Mouse (Mus musculus): ENCODE measurements around the gene Fam168a.
"Not testable (repeated sequence)": the region's sequence is repeated elsewhere in the genome, so short reads cannot be mapped to it uniquely, and the experiment has no call there.

Fam168a gene

DNA sequence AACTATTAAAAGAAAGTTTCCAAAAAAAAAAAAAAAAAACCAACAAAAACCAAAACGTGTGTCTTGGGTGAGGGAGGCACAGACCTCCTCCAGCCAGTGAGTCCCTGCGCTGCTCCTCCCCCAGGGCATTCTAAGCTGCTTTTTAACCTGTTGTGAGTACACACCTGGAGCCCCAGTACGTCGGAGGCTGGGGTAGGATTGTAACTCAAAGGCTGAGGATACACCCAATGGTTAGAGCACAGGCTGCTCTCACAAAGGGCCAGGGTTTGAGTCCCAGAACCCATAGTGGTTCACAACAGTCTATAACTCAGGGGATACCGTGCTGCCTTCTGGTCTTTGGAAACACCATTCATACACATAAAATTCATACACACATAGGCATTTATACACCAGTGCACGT is 135.2 kb downstream of the Fam168a start:
- no peak for DNase-seq (ENCODE audit: low spot score in 2 of 2)

DNA sequence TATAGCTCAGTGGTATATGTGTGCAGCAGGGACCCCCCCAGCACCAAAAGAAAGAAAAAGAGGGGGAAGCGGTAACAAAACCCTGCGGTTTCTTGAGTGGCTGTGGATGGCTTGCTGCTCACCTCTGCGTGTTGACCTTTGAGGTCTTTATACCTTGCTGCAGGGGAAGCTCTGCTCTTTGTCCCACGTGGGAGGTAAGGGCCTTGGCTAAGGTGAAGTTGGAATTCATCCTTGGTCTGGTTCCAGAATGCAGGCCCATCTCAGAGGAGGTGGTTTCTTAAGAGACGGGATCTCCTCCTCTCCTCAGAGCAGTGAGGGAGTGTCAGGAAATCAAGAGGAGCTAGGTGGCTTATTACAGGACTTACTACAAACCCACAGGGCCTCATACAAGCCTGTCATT is 135.7 kb downstream of the Fam168a start:
- DNase-seq (ENCODE audit: low spot score in 2 of 2) = no peak

DNA sequence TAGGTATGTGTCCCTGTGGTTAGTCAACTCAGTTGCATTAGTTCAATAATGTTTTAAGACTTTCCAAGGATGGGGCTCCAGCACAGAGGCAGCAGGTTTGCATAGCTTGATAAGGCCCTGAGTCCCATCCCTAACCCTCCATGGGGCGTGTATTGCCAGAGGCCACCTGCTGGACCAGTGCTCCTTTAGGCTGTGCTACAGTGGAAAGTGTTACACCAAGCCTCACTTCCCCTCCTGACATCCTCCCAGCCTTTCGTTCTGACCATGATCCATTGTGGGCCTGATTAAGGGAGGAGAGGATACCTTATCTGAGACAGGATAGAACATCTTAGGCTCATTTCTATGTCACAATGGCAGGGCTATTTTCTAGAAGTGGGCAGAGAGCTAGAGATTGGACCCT is 137.4 kb downstream of the Fam168a start:
- DNase-seq (ENCODE audit: low spot score in 2 of 2) = no peak

- DNase-seq (ENCODE audit: low spot score in 2 of 2) = no peak
Observed at GRCm38 (mm10) chr7:100844385-100845025, 138.1 kb downstream of the Fam168a start.

DNA sequence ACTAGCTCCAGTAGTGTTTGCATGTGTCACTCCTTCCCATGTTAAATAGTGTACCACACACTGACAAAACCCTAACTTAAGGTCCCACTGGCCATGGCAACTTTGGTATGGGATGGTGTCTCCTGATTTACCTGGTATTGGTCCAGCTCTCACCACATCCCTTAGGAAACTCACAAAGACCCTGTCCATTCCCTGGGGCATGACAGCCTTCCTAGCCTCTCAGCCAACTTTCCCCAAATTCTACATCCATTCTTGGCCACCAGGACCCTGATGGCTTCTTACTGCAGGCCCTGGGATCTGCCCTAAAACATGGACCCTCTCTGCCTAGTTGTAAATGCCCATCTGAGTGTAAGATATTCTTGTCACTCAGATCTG is 138.6 kb downstream of the Fam168a start:
- no peak for DNase-seq (ENCODE audit: low spot score in 2 of 2)

DNA sequence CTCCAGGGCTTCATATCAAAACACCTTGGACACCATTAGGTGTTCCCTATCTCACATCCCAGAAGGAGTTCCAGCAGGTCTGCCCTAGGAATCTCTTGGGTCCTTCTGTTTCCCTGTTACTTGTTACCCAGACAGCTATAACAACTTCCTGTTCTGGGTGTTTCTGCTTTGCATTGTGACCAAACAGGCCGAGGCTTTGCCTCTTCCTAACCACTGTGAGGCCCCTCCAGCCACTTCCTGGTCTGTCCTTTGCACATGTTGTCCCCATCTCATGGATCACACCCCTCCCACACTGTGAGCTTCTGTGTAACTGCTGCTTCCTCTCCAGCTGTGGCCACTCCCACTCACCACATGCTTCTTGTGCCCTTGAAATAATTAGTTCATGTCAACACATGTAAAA is 139.0 kb downstream of the Fam168a start:
- peak; percentile 75 to 86 for DNase-seq (ENCODE audit: low spot score in 2 of 2)

DNA sequence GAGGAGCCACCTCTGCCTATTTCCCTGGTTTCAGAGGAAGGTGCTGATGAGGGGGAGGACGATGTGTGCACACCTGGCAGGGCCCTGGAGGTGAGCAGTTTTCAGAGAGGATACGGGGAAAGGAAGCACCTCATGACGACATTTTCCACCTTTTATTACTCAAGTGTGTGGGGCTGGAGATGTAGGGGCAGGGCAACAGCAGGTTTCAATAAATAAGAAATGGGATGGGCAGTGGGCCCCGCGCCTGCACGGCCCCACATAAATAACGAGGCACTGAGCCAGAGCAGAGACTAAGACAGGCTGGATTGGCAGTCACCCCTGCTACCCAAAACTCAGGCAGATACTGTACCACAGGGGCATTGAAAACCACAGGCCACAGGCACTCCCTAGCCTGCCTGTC is 139.6 kb downstream of the Fam168a start:
- DNase-seq (ENCODE audit: low spot score in 2 of 2) = not testable (repeated sequence)

DNA sequence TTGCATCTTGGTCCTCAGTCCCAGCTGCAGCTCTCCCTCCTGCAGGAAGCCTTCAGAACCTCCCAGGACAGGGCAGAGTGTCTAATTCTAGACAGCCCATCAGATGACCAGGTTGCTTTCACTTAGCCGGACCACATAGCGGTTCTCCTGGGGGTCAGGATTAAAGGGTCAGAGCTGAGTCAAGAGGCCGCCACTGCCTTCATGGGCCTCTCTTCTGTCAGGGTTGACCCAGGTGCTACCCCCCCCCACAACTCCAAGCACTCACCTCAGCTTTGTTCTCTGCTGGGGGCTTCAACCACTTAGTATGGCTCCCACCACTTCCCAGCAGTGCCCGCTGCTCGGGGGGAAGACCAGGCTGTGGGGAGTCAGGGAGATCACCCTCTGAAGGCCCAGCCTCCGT is 140.7 kb downstream of the Fam168a start:
- no peak for DNase-seq (ENCODE audit: low spot score in 2 of 2)

DNA sequence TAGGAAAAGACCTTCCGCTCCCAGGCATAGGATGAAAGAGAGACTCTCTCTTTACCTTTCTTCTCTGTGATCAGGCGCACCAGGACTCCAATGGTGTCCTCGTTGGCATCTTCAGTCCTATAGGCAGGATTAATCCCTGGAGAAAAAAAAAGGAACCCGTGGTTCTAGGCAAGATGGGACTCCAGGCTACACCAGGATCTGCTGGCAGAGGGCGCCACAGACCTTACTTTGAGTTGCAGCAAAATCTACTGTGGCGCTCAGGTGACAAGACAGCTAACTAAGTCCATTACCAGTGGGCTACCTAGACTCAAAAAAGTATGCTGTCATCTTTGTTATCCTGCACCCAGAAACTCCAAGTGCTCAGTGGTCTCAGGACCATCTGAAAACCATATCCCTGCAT is 142.3 kb downstream of the Fam168a start:
- DNase-seq (ENCODE audit: low spot score in 2 of 2) = peak; percentile 45 to 69

DNA sequence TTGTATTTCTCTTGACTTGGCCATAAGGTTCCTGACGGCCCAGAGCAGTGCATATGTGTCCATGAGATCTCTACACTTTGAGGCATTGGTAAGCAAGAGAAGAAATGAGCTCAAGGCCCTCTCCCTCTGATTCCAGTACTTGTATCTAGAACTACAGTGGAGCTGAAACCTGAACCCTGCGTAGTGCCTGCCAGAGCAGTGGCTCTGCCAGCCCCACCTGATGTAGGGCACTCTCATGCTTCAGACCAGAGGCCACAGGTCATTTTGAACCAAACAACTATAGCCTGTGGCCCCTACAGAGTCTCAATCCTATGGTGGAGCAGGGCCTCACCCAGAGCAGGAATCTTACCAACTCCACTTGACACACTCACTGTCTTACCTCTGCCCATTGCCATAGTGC is 143.1 kb downstream of the Fam168a start:
- DNase-seq (ENCODE audit: low spot score in 2 of 2) = no peak

DNA sequence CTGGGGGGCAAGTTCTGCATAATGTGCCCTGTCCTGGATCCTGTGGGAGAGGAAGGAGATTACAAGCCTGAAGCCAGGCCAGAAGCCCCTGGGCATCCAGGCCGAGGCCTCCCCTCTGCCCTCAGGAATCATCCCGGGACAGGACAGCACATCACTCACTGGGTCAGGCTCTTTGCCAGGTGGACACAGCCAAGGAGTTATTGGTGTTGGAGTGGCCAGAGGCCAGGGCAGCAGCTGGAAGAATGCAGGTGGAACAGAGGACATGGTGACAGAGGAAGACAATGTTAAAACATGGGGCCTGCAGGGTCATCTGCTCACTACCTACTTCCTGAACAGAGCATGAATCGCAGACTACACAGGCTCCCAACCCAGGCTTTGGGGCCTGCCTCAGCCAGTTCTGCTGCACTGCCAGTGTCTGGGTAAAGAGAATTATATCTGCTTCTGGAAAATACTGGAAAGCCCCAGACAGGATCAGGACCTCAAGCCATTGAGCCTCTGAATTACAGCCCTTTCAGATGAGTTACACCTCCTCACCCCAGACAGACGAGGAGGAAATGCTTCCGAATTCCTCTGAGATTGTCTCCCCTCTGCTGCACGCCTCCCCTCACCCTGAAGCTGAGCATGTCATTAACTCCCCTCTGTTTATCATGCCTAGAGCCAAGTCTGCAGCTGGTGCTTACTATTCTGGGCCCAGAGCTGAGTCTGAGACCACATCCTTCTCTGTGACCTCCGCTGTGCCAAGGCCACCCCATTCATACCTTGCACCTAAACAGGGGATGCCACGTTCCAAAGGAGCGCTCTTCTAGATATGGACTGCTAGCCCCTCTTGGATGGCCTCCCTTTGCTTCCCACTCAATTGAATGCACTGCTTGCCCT is 145.3 kb downstream of the Fam168a start:
- no peak for DNase-seq (ENCODE audit: low spot score in 2 of 2)

DNA sequence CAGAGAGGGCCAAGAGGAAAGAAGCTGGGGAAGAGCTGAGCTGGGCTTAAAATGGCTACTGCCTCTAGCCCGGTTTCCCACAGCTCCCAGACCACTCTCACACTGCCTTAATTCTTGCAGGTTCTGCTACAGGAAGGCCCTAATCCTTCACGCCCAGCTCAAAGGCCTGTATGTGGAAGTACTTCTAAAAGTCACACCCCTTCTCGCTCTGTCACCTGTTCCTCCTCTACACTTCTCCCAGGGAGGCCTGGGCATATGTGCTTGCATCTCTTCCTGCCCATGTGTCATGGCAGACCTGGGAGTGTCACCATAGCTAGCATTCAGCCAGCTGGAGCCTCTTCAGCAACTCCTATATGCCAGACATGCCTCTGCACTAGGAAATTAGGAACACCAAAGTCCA is 147.0 kb downstream of the Fam168a start:
- no peak for DNase-seq (ENCODE audit: low spot score in 2 of 2)

GRCm38 (mm10) chr7:100854137-100854814 is 147.8 kb downstream of the Fam168a start:
- no peak for DNase-seq (ENCODE audit: low spot score in 2 of 2)

- no peak for DNase-seq (ENCODE audit: low spot score in 2 of 2)
Observed at GRCm38 (mm10) chr7:100854861-100855260, 148.4 kb downstream of the Fam168a start.

DNA sequence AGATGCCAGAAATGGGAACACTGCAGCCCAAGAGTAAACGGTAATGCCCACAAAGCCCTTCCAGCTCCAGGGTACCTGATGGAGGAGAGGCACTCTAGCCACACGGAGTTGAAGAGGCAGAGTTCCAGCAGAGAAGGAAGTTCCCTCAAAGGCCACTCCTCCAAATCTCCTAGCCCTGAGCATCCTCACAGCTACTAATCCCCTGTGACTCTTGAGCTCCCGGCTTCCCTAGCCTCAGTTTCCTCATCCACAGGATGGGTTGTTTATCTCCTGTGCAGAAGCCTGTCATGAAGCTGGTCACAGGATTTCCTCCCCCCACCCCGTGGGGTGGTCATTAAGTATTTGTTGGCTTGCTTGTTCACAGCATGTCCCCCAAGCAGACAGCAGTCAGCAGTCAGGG is 148.9 kb downstream of the Fam168a start:
- DNase-seq (ENCODE audit: low spot score in 2 of 2) = no peak

DNA sequence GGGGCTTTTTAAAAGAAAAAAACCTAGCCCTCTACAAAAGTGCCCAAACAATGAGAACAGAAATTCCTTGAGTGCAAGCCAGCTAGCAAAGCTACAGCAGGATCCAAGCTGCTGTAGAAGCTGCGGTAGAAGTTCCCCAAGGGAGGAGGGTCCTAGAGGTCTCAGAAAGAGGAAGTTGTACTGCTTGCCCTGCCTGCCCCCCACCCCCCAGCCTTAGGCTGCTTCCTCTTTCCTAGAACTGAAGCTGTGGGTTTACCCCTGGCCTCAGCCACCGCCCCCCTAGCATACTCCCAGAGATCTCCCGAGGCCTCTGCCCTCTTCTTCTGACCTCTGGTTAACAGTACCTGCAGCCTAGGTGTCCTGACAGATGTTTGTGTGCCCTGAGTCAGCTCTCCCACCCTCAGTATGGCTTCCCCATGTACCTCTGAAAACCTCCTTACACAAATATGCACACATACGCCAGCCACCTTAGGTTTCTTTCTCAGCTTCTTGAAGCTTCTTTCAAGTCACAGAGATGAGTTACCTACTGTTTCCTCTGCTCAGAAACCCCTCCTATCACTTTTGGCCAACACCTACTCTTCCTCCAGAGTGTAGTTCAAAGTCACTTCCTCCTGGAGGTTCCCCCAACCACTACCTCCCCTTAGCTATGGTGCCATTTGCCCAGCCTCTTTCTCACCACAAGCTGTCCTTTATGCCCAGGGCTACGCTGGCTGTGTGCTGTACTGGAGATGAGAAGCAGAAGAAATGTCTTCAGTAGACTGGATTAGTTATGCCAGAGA is 149.5 kb downstream of the Fam168a start:
- DNase-seq (ENCODE audit: low spot score in 2 of 2) = peak; percentile 76 to 86

- DNase-seq (ENCODE audit: low spot score in 2 of 2) = no peak
Observed at GRCm38 (mm10) chr7:100860450-100860849, 154.0 kb downstream of the Fam168a start.

DNA sequence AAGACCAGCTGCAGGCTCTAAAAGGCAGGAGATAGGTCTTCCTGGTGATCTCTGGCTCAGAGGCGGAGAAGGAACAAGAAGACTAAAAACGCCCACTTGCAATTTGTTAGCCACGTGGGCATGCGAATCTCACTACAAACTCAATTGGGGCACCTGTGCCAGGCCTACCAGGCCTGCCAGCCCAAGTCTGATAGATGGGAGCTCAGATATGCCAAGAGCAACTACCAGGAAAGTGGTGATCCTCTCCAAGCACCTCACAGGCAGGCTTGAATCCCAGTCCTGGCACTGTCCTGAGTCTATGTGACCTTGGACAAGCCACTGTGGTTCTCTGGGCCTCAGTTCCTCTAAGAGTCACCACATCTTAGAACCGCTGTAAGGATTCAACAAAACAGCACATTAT is 154.8 kb downstream of the Fam168a start:
- DNase-seq (ENCODE audit: low spot score in 2 of 2) = no peak

- no peak for DNase-seq (ENCODE audit: low spot score in 2 of 2)
Observed at GRCm38 (mm10) chr7:100862353-100862752, 155.9 kb downstream of the Fam168a start.

DNA sequence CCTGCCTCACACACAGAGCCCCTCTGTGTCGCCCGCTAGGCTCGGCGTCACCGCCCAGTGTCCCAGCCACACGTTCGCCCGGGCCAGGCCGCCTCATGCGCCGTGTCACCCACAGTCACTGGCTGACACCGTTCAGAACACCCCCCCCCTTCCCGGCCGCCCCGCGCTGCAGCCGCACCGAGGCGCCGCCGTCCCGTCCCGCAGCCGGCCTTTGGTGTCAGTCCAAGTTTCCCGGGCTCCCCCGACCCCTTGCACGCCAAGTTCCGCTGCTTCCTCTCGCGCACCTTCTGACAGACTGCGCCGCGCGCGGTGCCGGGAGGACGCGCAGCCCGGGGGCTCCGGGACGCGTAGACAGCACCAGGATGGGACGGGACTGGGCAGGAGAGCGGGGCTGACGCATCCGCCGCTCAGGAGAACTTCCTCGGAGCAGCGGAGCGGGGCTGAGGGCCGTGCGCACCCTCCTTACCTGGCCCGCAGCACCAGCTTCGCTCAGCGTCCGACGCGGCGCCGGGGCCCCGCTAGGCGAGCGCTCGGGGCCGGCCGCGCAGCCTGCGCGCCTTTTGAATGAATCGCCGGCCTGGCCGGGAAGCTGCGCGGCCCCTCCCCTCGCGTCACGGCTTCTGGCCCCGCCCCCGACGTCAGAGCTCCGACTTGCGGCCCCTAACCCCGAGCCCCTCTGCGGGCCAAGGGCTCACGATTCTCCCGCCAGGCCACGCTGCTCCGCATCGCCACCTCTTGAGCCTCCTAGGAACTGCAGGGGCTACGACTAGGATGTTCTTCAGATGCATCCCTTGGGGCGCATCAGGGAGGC is 156.6 kb downstream of the Fam168a start, which contains the start of gene Relt:
Relt (minus strand) TSS at position 619 of the 811 bp plus-strand sequence.
- DNase-seq (ENCODE audit: low spot score in 2 of 2) = peak; percentile 96 to 97

GRCm38 (mm10) chr7:100866675-100867074 is 160.2 kb downstream of the Fam168a start:
- peak; percentile 68 to 80 for DNase-seq (ENCODE audit: low spot score in 2 of 2)

All from natural killer cell, adult 2 months (primary cell).